Mouse (Mus musculus) right cerebral cortex, adult 2 months (tissue): Measurements from ENCODE around the gene Rnd2.
"Not testable (repeated sequence)": the region's sequence is repeated elsewhere in the genome, so short reads cannot be mapped to it uniquely, and the experiment has no call there.

Experiments used
- DNase-seq, 2 experiments: peaks; one replicate each; pipeline ENCODE4 v3.0.0; 2021 to 2022; ENCODE audit warnings: low spot score in 2 of 2

Gene Rnd2

DNA sequence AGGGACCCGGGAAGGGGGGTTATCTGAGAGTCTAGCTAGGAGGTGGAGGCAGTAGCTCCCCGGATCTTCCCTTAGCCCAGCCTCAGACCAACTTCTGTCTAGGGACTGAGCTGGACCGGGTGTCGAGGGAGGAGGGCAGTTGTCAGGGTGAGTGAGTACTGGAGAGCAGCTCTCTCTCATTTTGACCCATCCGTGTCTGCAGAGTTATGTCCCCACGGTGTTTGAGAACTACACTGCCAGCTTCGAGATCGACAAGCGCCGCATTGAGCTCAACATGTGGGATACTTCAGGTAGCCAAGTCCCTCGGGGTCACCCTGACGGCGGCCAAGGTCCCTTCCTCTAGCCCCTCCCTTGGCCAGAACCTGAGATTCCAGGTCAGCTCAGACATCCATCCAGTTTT is 3.9 kb downstream of the Rnd2 start:
- DNase-seq = no peak

DNA sequence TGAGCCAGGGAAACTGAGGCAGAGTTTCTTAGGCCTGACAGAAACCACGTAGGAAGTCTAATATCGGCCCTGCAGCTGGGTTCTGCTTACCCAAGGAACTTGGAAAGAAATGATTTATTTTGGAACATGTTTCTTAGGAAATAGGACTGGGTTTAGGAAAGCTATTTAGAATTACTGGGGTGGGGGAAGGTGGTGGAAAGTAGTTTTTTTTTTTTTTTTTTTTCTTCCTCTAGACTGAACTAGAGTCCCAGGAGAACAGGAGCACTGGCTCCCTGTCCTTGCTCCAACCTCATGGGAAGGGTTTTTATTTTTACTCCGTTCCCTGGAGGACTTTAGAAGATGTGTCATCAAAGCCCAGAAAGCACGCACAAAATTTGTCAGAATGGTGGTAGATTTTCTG is 4.4 kb downstream of the Rnd2 start:
- DNase-seq = no peak

DNA sequence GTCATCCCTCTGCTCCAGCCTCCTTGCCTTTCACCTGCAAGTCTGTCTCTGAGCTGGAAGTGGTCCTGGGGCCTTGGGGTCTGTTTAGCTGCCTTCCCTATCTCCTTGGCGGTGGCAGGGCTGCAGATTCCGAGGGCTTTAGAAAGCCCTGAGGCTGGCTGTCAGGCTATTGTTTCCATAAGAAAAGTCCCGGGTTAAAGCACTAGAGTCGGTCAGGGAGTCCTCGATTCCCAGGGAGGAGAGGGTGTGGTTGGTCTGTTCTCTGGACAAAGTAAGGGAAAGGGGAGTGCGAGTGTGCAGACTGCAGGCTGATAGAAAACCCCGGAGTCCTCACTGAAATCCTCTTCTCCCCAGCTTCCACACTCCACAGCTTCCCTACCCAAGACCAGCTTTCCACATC is 5.4 kb downstream of the Rnd2 start:
- DNase-seq = no peak

DNA sequence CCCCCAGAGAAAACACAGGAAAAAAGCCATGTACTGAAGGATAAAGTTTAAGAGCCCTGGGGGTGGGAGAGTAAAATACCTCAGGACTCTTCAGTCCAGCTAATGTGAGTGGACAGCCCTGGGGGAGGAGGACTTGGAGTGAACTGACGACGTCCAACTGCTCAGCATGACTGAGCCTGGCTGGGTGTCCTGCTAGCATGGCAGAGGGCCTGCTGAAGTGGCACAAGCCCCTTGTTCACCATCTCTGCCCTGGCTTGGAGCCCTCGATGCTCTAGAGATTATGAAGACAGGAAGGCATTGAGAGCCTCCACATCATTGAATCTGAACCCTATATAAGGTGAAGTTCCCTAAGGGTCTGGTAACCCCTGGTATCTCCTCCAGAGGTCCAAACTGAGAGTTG is 7.1 kb downstream of the Rnd2 start:
- no peak for DNase-seq

DNA sequence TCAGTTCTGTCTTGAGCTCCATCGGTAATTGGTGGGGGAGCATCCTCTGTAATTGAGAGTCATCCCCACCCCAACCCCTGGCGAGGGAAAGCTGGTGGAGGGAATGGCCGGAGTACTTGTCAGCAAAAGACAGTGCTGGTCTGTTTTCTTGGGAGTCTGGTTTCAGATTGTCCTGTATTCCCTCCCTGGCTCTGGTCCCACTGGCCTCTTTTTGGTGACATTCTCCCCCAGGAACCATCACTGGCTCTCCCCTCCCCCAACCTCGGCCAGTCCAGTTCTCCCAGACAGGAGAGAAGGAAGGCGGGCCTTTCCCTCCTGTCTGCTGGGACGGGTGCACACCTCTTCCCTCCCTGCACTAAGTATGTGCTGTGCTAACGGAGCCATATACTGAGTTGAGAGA is 7.5 kb downstream of the Rnd2 start:
- DNase-seq = no peak

DNA sequence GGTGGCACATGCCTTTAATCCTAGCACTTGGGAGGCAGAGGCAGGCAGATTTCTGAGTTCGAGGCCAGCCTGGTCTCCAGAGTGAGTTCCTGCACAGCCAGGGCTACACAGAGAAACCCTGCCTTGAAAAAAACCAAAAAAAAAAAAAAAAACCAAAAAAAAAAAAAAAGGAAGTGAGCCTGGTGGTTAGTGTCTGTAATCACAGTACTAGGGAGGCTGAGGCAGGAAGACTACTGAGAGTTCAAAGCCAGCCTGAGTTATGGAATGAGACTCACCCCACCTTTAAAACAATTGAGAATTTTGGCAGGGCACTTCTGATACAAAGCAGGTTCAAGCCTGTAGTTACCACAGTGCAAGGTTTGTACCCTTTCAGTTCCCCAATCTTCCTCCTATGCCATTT is 8.9 kb downstream of the Rnd2 start:
- DNase-seq = not testable (repeated sequence)

DNA sequence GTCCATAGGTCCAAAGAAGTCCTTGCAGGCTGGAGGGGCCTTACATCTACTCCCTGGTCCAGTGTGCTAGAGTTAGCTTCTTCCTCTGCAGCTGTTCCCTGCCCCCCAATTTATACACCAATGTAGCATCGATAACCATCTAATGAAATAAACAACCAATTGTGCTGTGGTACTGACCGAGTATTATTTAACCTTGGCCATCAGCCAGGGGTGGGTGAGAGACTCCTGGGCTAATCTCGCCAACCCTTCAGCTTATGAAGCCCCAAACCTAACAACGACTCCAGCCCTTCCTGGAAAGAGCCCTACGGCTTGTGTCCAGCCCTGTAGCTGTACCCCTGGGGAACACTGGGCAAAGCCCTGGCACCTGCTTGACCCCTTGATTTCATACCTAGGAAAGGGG is 9.5 kb downstream of the Rnd2 start:
- no peak for DNase-seq

DNA sequence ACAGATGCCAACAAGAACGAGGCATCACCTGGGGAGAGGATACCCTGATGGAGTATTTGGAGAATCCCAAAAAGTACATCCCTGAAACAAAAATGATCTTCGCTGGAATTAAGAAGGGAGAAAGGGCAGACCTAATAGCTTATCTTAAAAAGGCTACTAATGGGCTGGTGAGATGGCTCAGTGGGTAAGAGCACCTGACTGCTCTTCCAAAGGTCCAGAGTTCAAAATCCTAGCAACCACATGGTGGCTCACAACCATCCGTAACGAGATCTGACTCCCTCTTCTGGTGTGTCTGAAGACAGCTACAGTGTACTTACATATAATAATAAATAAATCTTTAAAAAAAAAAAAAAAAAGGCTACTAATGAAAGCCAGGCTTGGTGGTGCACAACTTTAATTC is 11.6 kb downstream of the Rnd2 start:
- DNase-seq = not testable (repeated sequence)

DNA sequence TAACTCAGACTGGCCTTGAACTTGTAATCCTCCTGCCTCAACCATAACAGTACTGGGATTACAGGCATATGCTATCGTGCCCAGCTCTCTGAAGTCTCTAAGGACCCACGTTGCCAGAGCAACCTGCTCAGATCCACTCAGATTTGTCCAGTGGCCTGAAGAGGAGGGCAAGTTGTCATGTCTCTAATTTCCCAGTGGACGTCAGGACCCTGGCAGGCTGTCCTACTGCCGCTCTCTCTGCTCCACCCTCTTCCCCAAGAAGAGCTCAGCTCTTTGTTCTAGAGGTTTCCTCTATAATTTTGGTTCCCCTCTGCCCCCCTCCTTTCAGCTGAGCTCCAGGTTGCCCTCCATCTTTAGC is 12.4 kb downstream of the Rnd2 start:
- DNase-seq = no peak

DNA sequence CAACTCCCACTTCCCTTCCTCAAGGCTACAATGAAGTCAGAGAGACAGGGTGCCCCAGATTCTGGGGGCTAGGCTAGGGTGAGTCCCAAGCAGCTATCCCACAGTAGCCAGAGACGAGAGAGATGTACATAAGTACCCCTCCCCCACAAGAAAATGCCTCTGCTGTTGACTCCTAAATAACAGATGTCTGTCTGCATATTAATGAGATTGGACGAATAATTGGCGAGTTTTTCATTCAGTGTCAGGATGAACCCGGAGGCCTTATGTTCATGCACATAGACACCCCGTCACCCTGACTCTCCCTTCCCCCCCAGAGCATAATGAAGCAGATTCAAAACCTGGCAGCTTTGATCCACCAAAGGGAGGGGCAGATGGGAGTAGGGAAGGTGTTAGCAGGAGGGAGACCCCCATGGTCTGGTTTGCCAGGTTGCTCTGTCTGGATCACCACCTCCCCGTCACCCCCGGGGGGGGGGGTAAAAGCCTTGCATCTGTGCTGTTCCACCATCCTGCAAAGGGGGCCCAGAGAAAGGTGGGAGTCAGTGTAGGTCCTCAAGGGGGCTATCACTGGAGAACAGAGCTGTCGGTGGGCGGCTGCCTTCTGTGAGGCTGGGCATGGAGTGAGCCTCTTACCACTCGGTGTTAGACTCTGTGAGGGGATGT is 12.9 kb downstream of the Rnd2 start:
- DNase-seq = no peak

DNA sequence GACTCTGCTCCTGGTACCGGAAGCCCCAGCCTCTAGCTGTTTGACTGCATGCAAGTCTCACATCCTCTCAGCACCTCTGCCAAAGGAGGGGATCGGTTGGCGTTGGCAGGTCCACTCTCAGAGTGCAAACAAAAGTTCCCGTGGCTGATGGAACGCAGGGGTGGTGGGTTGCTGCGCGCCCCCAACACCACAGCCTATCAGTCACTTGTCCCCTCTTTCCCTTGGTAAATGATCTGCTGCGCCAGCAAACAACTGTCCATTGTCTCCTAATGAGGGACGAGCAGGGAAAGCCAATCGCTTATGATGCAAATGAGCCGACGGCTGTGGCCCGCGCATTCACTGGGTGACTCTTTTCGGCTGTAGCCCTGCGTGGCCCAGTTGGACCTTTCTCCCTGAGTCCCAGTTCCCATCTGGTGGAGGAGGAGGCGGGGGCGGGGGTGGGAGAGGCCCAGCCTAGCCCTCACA is 14.4 kb downstream of the Rnd2 start:
- DNase-seq = no peak

DNA sequence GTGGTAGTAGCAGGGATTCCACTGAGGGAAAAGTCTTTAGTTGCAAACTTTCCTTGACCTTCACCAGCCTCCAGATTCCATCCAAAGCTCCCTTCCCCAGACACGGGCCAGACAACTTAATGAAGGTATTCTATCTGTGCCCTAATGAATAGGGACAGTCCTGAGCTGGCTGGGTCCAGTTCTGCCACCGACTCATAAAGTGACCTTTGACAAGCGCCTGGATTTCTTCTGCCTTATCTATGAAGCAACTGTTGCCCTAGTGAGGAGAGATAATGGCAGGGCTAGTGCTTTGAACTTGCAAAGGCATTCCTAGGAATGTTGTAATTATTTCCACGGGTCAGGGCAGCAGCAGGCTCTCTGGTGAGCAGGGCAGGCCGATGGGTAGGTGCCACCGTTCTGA is 16.1 kb downstream of the Rnd2 start:
- no peak for DNase-seq

DNA sequence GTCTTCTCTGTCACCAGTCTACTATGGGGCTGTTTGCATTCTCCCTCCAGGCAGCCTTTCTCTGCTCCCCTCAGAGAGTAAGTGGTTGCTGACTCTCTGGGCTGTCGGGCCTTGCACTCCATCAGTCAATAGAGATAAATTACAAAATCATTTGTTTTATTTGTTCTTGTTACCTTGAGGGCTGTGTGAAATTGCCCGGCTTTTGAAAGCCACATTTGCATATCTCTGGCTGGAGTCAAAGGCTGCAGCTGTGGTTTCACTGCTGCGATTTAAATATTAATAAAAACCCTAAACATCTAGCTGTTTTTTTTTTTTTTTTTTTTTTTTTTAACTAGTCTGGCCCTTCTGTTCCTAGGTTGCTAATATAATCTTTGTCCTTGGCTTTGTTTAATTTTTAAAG is 19.0 kb downstream of the Rnd2 start:
- DNase-seq = no peak

DNA sequence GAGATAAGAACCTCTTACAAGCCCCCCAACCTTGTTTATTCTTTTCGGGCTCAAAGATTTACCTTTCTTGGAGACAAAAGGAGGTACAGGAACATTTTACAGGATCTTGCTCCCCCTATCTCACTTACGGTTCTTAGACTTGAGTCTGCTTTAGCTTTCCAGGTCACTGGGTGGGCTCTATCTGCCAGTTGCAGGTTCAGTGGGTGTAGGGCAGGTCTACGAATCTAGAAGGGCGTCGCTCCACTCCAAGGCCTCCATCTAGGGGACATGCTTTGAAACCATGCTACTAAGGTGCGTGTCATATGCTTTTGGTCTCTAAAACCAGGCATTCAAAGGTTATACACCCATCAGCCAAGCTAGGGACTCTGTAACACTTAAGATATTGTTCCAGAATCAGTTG is 19.4 kb downstream of the Rnd2 start:
- no peak for DNase-seq

DNA sequence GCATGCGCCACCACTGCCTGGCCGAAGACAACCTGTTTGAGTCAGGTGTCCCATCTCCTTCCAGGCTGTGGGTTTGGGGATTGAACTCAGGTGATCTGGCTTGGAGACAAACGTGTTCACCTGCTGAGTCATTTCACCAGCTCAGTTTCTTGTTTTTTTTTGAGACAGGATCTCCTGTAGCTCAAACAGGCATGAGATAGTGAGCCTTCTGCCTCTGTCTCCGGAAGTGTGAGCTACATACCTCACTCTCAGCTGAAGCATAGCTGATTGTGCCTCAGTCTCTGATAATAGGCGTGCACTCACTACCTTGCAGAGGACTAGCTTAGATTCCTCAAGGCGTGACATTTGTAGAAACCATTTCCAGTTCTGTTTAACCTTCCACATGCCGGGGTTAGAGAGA is 20.0 kb downstream of the Rnd2 start:
- DNase-seq = no peak

DNA sequence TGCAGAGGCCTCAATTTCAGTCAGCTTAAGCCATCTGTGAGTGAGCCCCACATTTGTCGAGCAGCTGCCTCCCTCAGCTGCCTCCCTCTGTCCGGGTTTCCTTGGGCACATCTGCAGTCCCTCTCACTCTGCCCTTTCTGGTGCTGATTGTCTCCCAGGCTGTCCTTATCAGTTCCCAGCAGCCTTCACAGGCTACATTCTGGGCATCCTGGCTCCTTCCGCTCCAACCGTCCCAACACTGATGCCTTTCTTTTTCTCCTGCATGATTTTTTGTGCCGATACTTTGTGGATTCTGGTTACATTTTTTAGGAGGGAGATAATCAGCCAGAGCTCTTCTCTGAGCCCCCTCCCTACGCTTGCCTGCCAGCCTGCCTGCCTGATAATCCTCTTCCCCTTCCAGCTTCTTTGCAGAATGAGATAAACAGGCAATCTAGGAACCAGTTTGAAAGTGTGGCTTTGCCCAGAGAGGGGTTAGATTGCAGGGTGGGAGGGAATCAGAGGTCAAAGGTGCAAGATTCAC is 20.8 kb downstream of the Rnd2 start:
- DNase-seq = no peak

DNA sequence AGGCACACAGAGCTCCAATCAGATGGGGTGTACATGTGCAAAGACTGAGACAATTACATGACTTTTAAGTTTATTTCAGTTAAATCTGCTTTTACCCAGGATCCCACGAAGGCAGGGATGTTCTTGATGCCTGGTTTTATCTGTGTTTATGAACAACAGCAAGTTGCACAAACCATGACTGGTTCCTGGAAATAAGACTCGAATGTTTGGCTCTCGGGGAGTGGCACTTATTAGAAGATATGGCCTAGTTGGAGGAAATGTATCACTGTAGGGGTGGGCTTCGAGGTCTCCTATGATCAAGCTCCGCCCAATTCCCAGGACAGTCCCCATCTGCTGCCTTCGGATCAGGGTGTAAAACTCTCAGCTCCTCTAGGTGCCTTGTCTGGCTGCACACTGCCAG is 21.3 kb downstream of the Rnd2 start:
- DNase-seq = no peak

DNA sequence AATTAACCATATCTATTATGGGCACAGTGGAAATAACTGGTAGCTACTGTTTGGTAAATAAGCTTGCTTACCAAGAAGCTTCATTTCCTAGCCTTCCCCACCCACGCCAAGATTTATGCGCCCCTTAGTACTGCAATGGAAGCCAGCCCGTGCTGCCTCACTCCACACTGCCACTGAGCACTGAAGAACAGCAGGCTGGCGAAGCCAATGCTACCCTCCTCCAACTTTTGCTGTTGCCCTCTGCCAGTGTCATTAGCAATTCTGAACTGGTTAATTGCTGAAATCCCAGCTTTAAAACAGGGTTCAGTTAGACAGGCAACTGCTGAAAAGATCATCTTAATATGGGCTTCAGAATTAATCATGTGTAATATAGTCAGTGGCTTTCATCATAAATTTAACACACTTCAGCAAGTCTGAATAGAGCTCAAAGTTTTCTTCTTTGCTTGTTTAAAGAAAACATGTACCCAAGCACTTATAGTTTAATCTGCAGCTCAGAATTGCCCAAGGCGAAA is 41.5 kb downstream of the Rnd2 start:
- DNase-seq = no peak

DNA sequence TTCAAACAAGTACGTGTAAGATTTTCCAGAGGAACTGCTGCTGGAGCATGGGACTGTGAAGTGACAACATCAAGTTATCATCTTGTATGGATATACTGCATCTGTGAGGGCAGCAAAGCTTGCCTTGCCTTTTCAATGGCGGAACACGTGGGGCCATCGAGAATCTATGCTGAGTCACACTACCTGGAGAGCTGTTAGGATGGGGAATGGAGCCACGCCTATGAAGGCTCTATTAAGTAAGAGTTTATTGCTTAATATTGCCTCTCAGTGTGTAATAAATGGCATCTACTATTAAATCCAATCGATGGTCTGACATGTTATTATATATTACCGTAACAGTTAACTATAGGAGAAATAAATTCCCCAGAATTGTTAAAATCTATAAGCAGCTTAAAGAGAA is 42.3 kb downstream of the Rnd2 start:
- no peak for DNase-seq

DNA sequence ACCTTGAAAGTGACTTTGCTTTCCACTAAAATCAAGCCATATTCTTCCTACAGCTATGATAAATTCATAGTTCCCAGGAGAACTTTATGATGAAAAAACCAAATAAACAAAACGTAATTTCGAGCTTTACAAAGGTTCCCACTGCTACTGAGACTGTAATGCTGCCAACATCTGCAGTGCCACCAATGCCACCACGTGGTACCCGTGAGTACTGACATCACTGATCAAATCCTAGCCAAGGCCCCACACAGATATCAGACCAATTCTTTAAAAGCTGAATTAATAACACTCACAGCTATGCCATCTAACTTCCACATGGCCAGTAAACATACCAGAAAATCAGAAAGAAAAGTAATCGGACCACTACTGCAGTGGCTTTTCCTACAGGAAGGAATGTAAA is 54.1 kb downstream of the Rnd2 start:
- DNase-seq = peak; percentile 13 to 17

DNA sequence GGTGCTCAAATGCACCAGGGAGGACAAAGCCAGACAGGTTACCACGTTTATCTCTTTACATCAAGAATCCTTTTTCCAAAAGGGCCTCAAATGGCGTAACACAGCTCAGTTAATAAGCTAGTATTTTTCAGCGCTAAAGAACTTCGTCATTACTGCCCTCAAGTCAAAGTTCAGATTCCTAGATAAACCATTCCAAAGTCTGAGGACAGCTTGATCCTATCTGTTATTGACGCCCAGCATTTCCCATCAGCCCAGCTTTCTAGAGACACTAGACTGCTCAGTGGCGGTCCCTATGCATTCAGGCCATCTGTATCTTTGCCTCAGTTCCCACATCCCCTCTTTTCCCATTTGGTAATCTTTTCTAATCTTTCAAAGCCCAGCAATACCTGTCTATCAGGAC is 54.6 kb downstream of the Rnd2 start:
- DNase-seq = no peak
